Mouse (Mus musculus): ENCODE results near the gene Snrnp200.
"Not testable (repeated sequence)": the region's sequence is repeated elsewhere in the genome, so short reads cannot be mapped to it uniquely, and the experiment has no call there.

Snrnp200 gene

GRCm38 (mm10) chr2:127254604-127255134 is 46.5 kb downstream of the Snrnp200 start:
- no peak for DNase-seq

- DNase-seq = no peak
These were observed 47.1 kb downstream of the Snrnp200 start for GRCm38 (mm10) chr2:127255294-127255693.

GRCm38 (mm10) chr2:127259340-127259739 is 51.2 kb downstream of the Snrnp200 start:
- DNase-seq = no peak

- DNase-seq = no peak
These were observed 54.3 kb downstream of the Snrnp200 start for GRCm38 (mm10) chr2:127262480-127262879.

GRCm38 (mm10) chr2:127267854-127268253 is 59.7 kb downstream of the Snrnp200 start:
- DNase-seq = peak; percentile 22

- DNase-seq = peak; percentile 98
These were observed 61.5 kb downstream of the Snrnp200 start, which contains the start of gene Stard7 for GRCm38 (mm10) chr2:127269491-127270299. TSS of gene Stard7 (plus strand) at chr2:127270218.

GRCm38 (mm10) chr2:127270300-127271041 is 62.3 kb downstream of the Snrnp200 start:
- DNase-seq = peak; percentile 93

GRCm38 (mm10) chr2:127271042-127271515 is 62.9 kb downstream of the Snrnp200 start:
- DNase-seq = peak; percentile 39

GRCm38 (mm10) chr2:127272049-127272448 is 63.9 kb downstream of the Snrnp200 start:
- DNase-seq = not testable (repeated sequence)

GRCm38 (mm10) chr2:127272806-127273205 is 64.6 kb downstream of the Snrnp200 start:
- no peak for DNase-seq

- DNase-seq = no peak
These were observed 66.4 kb downstream of the Snrnp200 start for GRCm38 (mm10) chr2:127274590-127274989.

GRCm38 (mm10) chr2:127275551-127276320 is 67.5 kb downstream of the Snrnp200 start:
- no peak for DNase-seq

- DNase-seq = peak; percentile 25
These were observed 70.0 kb downstream of the Snrnp200 start for GRCm38 (mm10) chr2:127278162-127278561.

Measured in kidney, postnatal 14 days (tissue).